Mouse (Mus musculus): ENCODE results near the gene Spx. TPM values are rescaled to one million over a fixed set of nuclear protein-coding genes. Genes with fewer than 3 reads are reported as not detected.

Spx gene
- not detected in 2 replicates for total RNA-seq (2014; fragmentation: Nextera tagmentation)
- total RNA-seq (2017), result 0.09 TPM in 1 of 2 replicates, not detected in the other

DNA sequence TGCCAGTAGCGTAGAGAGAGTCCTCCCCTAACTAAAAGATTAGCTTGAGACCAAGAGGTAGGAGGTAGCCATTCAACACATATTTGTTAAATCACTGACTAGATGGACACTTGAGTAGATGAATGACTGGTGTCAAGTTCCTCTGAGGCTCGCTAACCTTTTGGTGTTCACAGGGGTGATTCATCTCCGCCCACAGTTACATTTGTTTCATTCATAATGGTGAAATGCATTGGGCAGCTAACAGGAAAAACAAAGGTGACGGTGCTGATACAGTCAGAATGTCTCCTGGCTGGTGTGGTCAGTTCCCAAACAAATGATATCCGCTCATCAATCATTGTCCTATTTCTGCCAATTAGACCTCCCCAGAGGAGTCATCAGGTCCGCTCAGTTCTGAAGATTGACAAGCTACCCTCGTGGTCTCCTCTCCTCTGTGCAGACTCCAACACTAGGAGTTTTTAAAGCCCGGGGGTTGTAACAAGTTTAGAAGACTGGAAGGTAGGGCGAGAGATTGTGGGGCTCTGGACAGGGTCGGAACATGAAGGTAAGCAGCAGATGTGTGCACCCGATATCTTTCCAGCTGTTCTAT is at the start of gene Spx:
Gene Spx (plus strand): TSS at position 536 of the 586 bp plus-strand sequence.
- no peak for ATAC-seq (replicated peaks; ENCODE audit: poor library complexity, severe bottlenecking)

DNA sequence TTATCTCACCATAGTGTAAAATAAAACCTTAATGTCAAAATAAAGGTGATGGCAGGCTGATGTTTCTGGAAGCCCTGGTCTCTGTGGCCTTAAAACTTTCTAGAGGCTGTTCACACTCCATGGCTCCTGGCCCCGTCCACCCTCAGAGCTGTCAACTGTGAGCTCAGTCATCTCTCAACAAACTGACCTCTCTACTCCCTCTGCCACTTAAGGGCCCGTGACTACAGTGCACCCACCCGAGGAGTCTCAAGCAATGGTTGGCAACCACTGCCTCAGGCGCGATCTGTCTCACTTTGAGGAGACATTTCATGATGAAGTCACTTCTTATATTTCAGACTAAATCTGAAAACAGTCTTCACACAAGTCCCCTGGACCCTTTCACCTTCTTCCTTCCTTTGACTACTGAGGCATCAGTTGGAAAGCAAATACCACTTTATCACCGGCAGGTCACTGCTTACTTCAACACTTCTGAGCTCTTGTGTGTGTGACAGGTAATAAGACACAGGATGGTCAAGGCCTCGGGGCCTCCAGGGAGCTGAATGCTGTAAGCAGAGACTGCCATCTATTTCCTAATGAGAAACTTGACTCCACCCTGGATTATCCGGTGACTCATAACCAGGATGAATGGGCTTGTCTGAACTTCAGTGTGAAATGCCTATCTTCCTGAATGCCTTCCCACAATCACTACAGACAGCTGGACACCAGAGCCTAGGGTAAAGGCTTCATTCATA is 47.3 kb upstream of the Spx start:
- no peak for ATAC-seq (replicated peaks; ENCODE audit: poor library complexity, severe bottlenecking)

DNA sequence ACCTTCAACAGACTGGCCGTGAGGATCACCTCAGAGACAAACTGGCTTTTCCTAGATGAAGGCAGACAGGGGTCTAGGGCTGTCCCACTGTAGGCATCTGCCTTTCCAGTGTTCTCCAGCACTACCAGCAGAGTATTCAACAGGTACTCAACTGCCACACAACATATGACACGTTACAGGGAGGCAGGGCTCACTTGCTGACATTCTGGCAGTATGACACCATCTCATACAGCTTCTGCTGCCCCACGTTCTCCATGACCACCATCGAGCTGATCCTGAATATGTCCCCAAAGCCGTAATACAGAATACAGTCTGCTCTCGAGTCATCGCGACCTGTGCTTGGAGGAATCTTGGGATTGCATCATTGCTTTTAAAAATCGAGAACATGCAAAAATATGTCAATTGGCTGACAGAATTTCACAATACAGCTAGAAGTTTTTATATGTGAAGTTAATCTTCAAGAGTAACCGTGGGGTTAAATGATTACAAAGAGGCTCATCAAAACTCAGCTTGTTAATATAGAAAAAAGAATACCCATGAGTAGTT is 46.7 kb upstream of the Spx start:
- ATAC-seq (replicated peaks; ENCODE audit: poor library complexity, severe bottlenecking), result no peak

DNA sequence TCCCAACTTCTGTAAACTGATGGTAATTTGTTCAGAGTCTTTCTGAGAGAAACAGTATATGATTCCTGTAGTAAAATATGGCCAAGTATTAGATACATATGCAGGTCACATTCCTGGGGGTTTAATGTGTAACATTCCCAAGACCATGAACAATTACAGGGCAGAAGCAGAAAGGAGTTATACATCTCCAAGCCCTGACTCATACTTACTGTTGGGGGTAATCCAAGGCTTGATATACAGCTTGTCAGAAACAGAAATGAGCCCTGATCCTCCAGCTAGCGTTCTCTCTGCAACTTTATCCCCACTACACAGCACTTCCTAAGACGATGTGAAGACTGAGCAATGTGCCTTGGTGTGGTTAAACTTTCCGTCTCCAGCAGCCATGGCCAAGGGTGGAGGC is 45.7 kb upstream of the Spx start:
- ATAC-seq (replicated peaks; ENCODE audit: poor library complexity, severe bottlenecking), result no peak

DNA sequence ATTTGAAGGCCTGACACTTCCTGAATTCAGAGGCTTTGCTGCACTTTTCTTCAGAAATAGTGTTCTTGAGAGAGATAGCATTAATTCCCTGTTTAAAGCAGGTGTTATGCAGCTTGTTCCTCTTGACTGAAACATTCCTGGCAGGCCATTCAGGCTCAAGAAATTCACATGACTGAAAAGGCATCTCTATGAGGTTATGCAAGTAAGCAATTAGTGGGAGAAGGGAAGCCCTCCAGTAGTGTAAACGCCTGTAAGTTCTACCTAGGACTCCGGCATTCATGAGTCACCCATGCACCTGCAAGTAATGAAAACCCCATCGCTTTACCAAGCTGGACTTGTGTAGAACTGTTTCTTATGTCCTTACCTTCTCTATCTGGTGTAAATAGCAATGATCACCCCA is 43.7 kb upstream of the Spx start:
- no peak for ATAC-seq (replicated peaks; ENCODE audit: poor library complexity, severe bottlenecking)

DNA sequence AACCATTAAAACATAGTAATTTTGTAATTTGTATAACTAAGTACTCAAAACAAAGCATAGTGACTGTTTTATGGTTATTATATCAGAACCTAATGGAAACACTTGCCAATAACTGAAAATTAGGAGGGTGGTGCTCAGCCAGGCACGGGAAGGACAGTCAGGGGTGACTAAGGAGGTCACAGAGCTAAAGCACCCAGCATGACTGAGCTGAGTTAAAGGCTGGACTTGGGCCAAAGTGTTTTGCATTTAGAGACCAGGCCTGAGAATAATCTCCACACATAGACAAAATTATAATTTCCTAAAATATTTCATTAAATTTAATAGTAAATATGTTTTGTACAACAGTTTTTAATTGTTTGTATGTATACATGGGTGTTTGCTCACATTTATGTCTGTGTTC is 36.2 kb upstream of the Spx start:
- ATAC-seq (replicated peaks; ENCODE audit: poor library complexity, severe bottlenecking), result no peak

DNA sequence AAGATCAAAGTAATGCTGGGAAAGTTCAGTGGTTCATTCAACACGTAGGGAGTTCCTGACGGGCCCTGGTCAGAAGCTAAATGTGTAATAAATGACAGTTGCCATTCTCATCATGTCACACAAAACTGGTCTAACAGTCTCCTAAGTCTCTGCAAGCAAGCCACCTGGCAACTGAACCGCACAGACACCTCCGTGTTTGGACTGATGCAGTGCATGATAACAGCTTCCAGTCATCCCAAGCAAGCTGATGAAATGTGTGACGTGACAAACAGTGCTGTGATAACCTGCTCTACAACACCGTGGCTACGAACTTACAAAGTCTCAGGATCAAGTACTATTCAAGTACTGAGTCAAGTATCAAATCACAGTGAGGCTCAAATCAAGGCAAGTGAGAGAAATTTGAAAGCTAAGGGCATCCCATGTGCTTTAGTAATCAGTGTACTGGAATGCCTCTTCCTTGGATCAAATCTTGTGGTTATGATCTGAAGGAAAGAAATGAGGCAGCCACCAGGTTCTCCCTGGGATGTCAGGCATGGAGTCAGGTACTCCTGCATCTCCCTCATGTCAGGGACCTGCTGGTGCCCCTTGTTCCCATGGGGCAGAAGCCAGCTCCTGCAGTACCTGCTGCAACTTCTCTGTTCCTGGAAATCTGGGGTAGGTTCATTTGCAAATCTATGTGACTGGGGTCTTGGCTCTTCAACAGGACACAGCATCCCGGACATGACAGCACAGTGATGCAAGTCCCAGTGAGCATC is 34.5 kb upstream of the Spx start:
- ATAC-seq (replicated peaks; ENCODE audit: poor library complexity, severe bottlenecking), result no peak

DNA sequence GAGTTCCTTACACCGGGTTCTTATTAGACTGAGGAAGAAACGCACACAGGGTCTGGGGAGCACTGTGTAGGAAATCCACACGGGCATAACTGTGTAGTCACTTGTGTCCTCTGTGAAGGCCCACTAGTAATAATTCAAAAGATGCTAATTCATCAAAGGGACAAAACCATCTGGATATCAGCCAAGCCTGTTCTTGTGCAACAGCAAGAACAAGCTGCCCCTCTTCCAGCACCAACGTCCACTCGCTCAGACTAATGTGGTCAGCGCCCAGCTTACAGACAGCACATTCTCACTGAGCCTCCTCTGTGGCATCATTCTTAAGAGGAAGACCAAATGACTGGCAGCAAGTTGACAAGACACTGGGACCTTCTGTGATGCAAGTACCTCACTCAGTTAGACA is 33.3 kb upstream of the Spx start:
- peak; percentile 47 for ATAC-seq (replicated peaks; ENCODE audit: poor library complexity, severe bottlenecking)

DNA sequence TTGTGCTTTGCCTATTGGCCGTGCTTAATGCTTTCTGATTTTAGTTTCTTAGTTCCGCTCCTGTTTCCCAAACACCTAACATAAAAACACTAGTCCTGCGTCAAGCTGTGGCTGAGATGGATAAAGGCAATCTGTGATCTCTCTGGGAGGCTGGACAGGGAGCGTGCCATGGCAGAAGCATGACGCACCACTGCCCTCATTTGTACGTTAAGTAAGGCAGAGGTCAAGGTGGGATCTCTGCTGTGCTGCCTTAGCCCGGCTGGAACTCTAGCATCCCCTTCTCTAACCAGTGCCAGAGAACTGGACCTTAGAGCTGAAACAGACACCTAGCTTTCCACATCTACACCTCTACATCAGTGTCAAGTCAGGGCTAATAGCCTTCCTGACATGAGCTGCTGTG is 31.6 kb upstream of the Spx start:
- no peak for ATAC-seq (replicated peaks; ENCODE audit: poor library complexity, severe bottlenecking)

DNA sequence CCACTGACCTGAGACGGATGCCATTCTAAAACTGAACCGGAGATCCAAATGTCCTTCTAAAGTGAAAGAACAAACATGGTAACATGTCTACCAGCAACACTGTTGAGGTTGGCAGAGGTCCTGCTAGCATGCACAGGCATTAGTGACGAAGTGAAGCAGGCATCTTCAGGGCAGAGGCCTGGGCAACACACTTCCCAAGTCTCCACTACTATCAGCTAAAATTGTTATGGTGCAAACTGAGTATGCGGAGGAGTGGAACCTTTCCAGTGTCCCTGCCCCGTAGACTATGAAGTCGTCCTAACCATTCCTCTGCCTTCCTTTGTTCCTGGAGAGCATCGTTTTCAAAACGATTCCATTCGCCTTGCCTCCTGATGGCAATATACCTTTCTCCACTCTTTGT is 28.7 kb upstream of the Spx start:
- ATAC-seq (replicated peaks; ENCODE audit: poor library complexity, severe bottlenecking), result no peak

DNA sequence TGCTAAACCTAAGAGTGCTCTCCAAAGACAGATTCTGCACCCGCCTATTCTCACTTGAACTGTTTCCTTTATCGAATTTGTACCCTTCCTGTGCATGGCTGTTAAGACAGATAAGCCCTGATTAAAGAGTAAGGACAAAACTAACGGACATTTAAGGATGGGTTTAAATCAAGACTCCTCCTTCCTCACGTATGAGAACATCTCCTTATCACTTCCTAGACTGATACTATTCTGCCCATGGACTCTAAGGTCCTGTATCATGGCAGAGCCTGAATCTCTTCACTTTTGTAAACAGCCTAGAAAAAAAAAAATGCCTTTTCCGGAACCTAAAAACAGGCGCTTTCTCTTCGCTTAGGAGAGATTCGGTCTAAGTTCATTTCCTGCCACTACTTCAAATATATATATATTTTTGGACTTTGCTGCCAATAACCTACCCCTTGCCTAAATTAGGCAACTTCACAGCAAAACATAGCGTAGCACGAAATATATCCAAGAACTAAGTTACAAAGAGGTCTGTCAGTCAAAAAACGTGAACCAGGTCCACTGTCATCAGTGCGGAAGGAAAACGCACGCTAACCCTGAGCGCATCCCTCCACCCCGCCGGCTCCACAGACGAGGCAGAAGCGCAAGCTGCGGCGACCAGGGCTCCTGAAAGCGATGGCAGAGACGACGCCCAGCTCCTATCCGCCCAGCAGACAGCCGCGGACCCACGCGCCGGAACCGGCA is 26.8 kb upstream of the Spx start:
- no peak for ATAC-seq (replicated peaks; ENCODE audit: poor library complexity, severe bottlenecking)

DNA sequence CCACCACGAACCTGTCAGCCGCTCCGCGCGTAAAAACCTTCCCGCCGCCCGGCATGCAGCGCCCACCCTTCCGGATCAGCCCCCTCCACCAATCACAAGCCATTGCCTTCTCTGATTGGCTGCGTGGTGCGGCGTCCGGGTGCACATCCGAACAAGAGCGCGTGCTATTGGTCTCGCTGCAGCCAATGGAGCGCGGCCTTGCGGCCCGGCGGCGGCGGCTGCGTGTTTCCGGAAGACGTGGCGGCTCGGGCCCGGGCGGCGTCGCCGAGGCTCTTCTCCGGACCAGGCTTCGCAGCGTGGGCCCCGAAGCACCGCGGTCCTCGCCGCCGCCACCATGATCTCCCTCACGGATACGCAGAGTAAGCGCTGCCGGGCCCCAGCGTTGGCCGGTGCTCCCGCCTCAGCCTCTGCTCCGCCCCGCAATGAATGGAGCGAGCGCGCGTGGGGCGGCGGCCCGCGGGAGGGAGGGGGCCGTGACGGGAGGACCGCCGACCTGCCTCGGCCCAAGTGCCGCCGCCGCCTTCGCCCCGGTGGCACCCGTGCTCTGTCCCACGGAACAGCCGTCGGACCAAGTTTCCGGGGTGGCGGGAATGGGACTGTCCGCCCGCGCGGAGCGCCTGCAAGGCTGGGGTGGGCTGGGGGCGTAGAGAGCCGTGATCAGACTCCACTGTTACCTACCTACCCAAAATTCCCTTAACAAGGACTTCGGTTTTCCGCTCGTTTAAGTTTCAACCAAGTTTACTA is 26.1 kb upstream of the Spx start, which contains the start of the genes Recql and Golt1b:
Gene Recql (minus strand): TSS at position 77 of the 744 bp plus-strand sequence.
Gene Golt1b (plus strand): TSS at position 211 of the 744 bp plus-strand sequence.
- peak; percentile 93 for ATAC-seq (replicated peaks; ENCODE audit: poor library complexity, severe bottlenecking)

DNA sequence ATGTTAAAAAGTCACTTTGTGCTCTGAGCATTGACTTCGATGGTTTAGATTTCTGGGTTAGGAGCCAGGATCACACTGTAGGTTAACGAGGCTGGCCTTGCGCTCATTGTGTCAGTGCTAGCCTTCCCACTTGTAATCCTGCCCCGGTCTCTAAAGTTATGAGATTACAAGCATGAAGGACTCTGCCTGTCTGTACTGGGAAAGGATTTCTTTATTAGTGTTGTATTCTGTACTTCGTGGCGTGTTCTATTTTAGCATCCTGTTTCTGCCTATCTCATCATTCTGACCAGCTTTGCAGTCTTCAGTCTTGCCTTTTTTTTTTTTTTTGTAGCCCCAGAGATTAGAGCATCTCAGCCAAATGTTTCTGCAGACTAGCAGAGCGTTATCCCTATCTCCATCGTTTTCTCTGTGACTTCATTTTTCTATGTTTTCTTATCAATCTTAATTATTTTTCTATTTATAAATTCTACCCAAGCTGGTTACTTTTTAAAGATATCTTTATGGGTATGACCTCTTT is 25.4 kb upstream of the Spx start:
- ATAC-seq (replicated peaks; ENCODE audit: poor library complexity, severe bottlenecking), result no peak

DNA sequence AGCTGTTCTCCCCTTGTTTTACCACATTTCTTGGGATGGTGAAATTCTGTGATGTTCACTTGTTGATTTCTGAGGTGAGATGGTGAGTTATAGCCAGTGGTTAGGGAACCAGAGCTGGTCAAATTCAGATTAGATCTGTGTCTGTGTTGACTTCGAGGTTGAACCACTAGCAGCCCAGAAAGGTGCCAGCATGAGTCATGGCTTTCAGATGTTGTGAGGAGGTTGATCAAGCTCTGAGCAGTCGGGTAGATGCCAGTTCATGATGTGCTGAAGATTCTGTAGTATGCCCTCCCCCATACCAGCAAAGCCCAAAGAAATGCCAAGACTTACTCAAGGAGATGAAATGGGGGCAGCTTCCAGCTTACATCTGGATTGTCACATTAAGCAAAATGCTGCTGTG is 24.1 kb upstream of the Spx start:
- no peak for ATAC-seq (replicated peaks; ENCODE audit: poor library complexity, severe bottlenecking)

DNA sequence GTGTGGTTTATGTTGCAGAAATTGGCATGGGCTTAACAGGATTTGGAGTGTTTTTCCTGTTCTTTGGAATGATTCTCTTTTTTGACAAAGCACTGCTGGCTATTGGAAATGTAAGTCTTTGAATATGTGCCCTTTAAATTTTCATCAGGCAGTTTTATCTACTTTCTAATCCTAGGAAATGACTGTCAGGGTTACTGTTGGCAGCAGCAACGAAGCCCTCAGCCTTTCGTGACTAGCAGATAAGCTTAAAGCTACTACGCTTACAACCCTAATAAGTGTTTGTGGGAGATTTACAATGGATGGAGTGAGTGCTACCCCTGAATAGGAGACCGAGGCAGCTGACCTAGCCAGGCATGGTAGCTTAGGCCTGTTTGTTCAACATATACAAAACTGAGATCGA is 20.9 kb upstream of the Spx start:
- no peak for ATAC-seq (replicated peaks; ENCODE audit: poor library complexity, severe bottlenecking)

DNA sequence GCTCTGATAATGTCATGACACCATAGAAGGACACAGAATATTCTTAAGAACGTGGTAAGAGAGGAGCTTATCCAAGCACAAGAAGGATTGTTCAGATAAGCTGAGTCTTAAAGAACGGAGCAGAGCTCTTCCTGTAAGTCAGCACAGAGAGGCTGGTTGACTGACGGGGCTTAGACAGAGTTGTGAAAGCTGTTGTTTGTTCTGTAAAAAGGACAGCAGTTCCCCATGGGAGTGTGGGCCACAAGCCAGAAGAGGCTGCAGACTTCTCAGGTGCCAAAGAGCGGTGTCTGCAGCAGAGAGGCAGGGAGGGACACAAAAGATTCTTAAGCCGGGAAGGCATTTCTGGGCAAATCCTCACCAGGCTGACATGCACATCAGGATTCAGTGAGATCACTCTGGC is 18.6 kb upstream of the Spx start:
- no peak for ATAC-seq (replicated peaks; ENCODE audit: poor library complexity, severe bottlenecking)

DNA sequence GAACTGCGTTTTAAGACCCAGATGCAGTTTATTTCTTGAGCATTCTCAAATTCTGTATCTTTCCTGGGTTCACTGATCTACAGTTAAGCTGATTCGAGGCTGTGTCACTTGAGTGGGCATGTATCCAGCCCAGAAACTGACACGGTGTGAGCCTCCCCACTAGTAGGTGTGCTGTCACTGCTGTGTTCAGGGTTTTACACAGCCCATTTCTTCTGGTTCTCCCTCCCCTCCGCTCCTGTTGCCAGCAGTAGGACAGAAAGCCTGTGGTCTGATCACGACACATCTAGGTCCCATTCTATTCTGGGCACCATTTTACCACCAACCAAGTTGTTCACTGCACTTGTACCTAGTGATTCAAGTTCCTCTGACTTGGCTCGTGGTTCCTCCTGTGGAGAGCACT is 17.5 kb upstream of the Spx start:
- no peak for ATAC-seq (replicated peaks; ENCODE audit: poor library complexity, severe bottlenecking)

DNA sequence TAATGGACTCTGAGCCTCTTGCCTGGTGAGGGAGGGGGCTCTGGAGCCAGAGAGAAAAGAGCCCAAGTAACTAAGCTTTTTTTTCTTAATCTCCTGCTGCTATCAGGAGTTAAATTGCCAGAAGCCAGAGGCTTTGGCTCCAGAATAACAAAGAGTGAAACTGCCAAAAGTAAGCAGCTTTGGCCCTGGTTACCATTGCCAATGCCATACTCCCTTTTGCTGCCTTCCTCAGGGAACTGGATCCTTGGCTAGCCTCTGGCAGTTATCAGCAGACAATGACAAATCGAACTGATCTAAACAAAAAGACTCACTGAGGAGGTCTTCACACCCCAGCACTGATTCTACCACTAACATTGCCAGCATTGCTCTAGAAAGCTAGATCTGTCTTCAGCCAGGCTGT is 2.1 kb upstream of the Spx start:
- ATAC-seq (replicated peaks; ENCODE audit: poor library complexity, severe bottlenecking), result no peak

DNA sequence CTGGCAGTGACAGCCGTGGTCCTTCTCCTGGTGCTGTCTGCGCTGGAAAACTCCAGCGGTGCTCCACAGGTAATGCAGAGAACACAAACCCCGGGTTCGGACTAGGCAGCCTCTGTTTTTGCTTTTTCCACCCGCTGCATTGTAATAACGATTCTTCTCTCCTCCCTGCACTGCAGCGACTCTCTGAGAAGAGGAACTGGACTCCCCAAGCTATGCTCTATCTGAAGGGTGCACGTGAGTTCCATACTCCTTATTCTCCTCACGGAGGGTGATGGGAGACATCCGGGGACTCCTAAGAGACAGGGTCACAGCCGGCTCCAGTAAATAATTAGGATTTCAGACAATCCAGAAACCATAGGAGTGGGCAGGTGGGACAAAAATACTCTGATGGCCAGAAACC is 604 bp downstream of the Spx start:
- peak; percentile 65 for ATAC-seq (replicated peaks; ENCODE audit: poor library complexity, severe bottlenecking)
